Mouse (Mus musculus) hindbrain, embryonic 12.5 days (tissue): ENCODE results near the gene Aldoc. TPM values are rescaled to one million over a fixed set of nuclear protein-coding genes. Genes with fewer than 3 reads are reported as not detected.
A peak's percentile ranks its signal among the peaks of the same experiment; 100 is the strongest.
"Not testable (repeated sequence)": the region's sequence is repeated elsewhere in the genome, so short reads cannot be mapped to it uniquely, and the experiment has no call there.

ENCODE experiments used
- ATAC-seq: fragments of 200-750 bp; cut with Nextera tagmentation; 2 replicates; pipeline ENCODE4 v1.8.0; 2017; ENCODE audit warnings: moderate TSS enrichment; ENCODE audit not compliant: low FRiP score
- H3K27ac ChIP-seq: fragments of 300-500 bp; sonication (generic); 2 replicates; pipeline ENCODE4 v1.5.1; 2016; ENCODE audit warnings: mild to moderate bottlenecking
- H3K27me3 ChIP-seq: fragments of 300-500 bp; sonication (generic); 2 replicates; pipeline ENCODE4 v1.6.1; 2016; ENCODE audit warnings: mild to moderate bottlenecking
- H3K36me3 ChIP-seq: fragments of 300-500 bp; sonication (generic); 2 replicates; pipeline ENCODE4 v1.6.1; 2016; ENCODE audit warnings: mild to moderate bottlenecking
- H3K4me1 ChIP-seq: fragments of 300-500 bp; sonication (generic); 2 replicates; pipeline ENCODE4 v1.6.1; 2016
- H3K4me2 ChIP-seq: fragments of 300-500 bp; sonication (generic); replicated peaks from 2 replicates; pipeline ENCODE4 v1.6.1; 2016; ENCODE audit warnings: mild to moderate bottlenecking
- H3K4me3 ChIP-seq: fragments of 300-500 bp; sonication (generic); 2 replicates; pipeline ENCODE4 v1.5.1; 2016; ENCODE audit warnings: mild to moderate bottlenecking
- H3K9ac ChIP-seq: fragments of 300-500 bp; sonication (generic); 2 replicates; pipeline ENCODE4 v1.6.1; 2016; ENCODE audit warnings: mild to moderate bottlenecking, moderate library complexity
- H3K9me3 ChIP-seq: fragments of 300-500 bp; sonication (generic); replicated peaks from 2 replicates; pipeline ENCODE4 v1.6.1; 2016; ENCODE audit warnings: mild to moderate bottlenecking
- WGBS: fragments of 180-500 bp; shearing (Covaris S2); methylation state at CpG from one replicate; pipeline ENCODE4 v1.1.7; 2016; 5-methylcytosine and 5-hydroxymethylcytosine counted together
- polyA plus RNA-seq: library from polyadenylated mRNA; unstranded; fragments of >200 nt; fragmentation: Nextera tagmentation; extraction: Ambion mirVana; gene quantifications from 2 replicates; pipeline ENCODE4 v1.2.1, GENCODE M21; 2016

Aldoc gene
- 16.8 and 20.1 TPM in 2 replicates for polyA plus RNA-seq

- H3K9ac ChIP-seq = no peak within 1 kb of the TSS
- peak within 1 kb of the TSS; percentile 57 for H3K27ac ChIP-seq
- H3K36me3 ChIP-seq = peaks cover 42% of the 10 kb centered on the region
- H3K4me3 ChIP-seq = peak within 1 kb of the TSS; percentile 17; the same call in 1 of the 2 replicates
- peak; percentile 68 for ATAC-seq
- peak within 1 kb of the TSS; percentile 37 for H3K4me2 ChIP-seq
- H3K9me3 ChIP-seq = no peaks in the 10 kb centered on the region
- peaks cover 9% of the 10 kb centered on the region for H3K4me1 ChIP-seq
- H3K27me3 ChIP-seq = no peaks in the 10 kb centered on the region
- WGBS = 8% methylated on average over 15 of the region's 15 CpGs
Observed at GRCm38 (mm10) chr11:78322860-78323259, at the start of gene Aldoc. TSS of gene Aldoc (plus strand) at chr11:78322968.

- Histone ChIP-seq H3K4me3 (no peak overlapping the region), H3K4me2 (no peak overlapping the region), H3K27me3 (no peaks in the 10 kb centered on the region), H3K27ac (no peak overlapping the region), H3K9ac (no peak overlapping the region), H3K9me3 (no peaks in the 10 kb centered on the region), H3K36me3 (peaks cover 96% of the 10 kb centered on the region), H3K4me1 (no peaks in the 10 kb centered on the region)
- 91% methylated on average over 1 of the region's 1 CpGs for WGBS
- ATAC-seq = no peak
Observed at GRCm38 (mm10) chr11:78275596-78275995, 47.2 kb upstream of the Aldoc start.

GRCm38 (mm10) chr11:78276169-78276568 lies 46.6 kb upstream of the Aldoc start:
- ATAC-seq, H3K27ac ChIP-seq, H3K27me3 ChIP-seq, H3K4me2 ChIP-seq, H3K4me3 ChIP-seq, H3K9ac ChIP-seq, H3K4me1 ChIP-seq, H3K9me3 ChIP-seq: not testable (repeated sequence)
- 96% methylated on average over 4 of the region's 4 CpGs for WGBS
- peaks cover 96% of the 10 kb centered on the region for H3K36me3 ChIP-seq

- Histone ChIP-seq H3K27ac (no peak overlapping the region), H3K4me2 (no peak overlapping the region), H3K9ac (no peak overlapping the region), H3K9me3 (no peaks in the 10 kb centered on the region), H3K4me1 (no peaks in the 10 kb centered on the region), H3K36me3 (peaks cover 94% of the 10 kb centered on the region), H3K4me3 (no peak overlapping the region), H3K27me3 (no peaks in the 10 kb centered on the region)
- no peak for ATAC-seq
- 93% methylated on average over 7 of the region's 7 CpGs for WGBS
Observed at GRCm38 (mm10) chr11:78278853-78279252, 43.9 kb upstream of the Aldoc start.

- Histone ChIP-seq H3K27ac (no peak overlapping the region), H3K4me3 (no peak overlapping the region), H3K4me2 (no peak overlapping the region), H3K27me3 (no peaks in the 10 kb centered on the region), H3K36me3 (peaks cover 94% of the 10 kb centered on the region), H3K4me1 (no peaks in the 10 kb centered on the region), H3K9ac (no peak overlapping the region), H3K9me3 (no peaks in the 10 kb centered on the region)
- WGBS = 91% methylated on average over 4 of the region's 4 CpGs
- ATAC-seq = no peak
Observed at GRCm38 (mm10) chr11:78279586-78279985, 43.2 kb upstream of the Aldoc start.

- no peaks in the 10 kb centered on the region for H3K27me3 ChIP-seq
- H3K4me1 ChIP-seq = no peaks in the 10 kb centered on the region
- no peak overlapping the region for H3K4me2 ChIP-seq
- no peak overlapping the region for H3K9ac ChIP-seq
- ATAC-seq = no peak
- 91% methylated on average over 7 of the region's 7 CpGs for WGBS
- peaks cover 83% of the 10 kb centered on the region for H3K36me3 ChIP-seq
- H3K4me3 ChIP-seq = no peak overlapping the region
- no peak overlapping the region for H3K27ac ChIP-seq
- H3K9me3 ChIP-seq = no peaks in the 10 kb centered on the region
Observed at GRCm38 (mm10) chr11:78289146-78289763, 33.5 kb upstream of the Aldoc start.

GRCm38 (mm10) chr11:78290654-78291053 lies 32.1 kb upstream of the Aldoc start, which contains the start of gene BC030499:
TSS of gene BC030499 (plus strand) at chr11:78290841.
- Histone ChIP-seq H3K4me2 (no peak within 1 kb of the TSS), H3K27ac (no peak within 1 kb of the TSS), H3K27me3 (no peaks in the 10 kb centered on the region), H3K36me3 (peaks cover 72% of the 10 kb centered on the region), H3K9ac (no peak within 1 kb of the TSS), H3K4me1 (no peaks in the 10 kb centered on the region), H3K9me3 (no peaks in the 10 kb centered on the region), H3K4me3 (no peak within 1 kb of the TSS)
- 91% methylated on average over 4 of the region's 4 CpGs for WGBS
- ATAC-seq = no peak

- Histone ChIP-seq H3K36me3 (peaks cover 41% of the 10 kb centered on the region), H3K4me3 (no peak overlapping the region), H3K27ac (no peak overlapping the region), H3K4me2 (no peak overlapping the region), H3K27me3 (no peaks in the 10 kb centered on the region), H3K9me3 (no peaks in the 10 kb centered on the region), H3K9ac (no peak overlapping the region), H3K4me1 (no peaks in the 10 kb centered on the region)
- no peak for ATAC-seq
- 95% methylated on average over 6 of the region's 6 CpGs for WGBS
Observed at GRCm38 (mm10) chr11:78294585-78294984, 28.2 kb upstream of the Aldoc start.

GRCm38 (mm10) chr11:78300917-78301316 lies 21.9 kb upstream of the Aldoc start:
- 74% methylated on average over 7 of the region's 7 CpGs for WGBS
- H3K4me3 ChIP-seq = peak overlapping the region; percentile 73
- peak; percentile 50; the same call in 1 of the 2 replicates for ATAC-seq

GRCm38 (mm10) chr11:78301357-78302084 lies 21.2 kb upstream of the Aldoc start, which contains the start of gene Spag5:
TSS of gene Spag5 (plus strand) at chr11:78301529.
- H3K9me3 ChIP-seq = no peaks in the 10 kb centered on the region
- WGBS = under 1% methylated on average over 49 of the region's 49 CpGs
- H3K4me2 ChIP-seq = peak within 1 kb of the TSS; percentile 93
- peak within 1 kb of the TSS; percentile 73 for H3K4me3 ChIP-seq
- H3K27ac ChIP-seq = no peak within 1 kb of the TSS; the same call in 1 of the 2 replicates
- peak; percentile 100 for ATAC-seq
- no peaks in the 10 kb centered on the region for H3K27me3 ChIP-seq
- peaks cover 18% of the 10 kb centered on the region for H3K36me3 ChIP-seq
- H3K4me1 ChIP-seq = peaks cover 8% of the 10 kb centered on the region
- peak within 1 kb of the TSS; percentile 66 for H3K9ac ChIP-seq

More at GRCm38 (mm10) chr11:78300917-78301316, 21.9 kb upstream of the Aldoc start:
- Histone ChIP-seq H3K36me3 (peaks cover 21% of the 10 kb centered on the region), H3K4me1 (peaks cover 8% of the 10 kb centered on the region), H3K9me3 (no peaks in the 10 kb centered on the region), H3K27me3 (no peaks in the 10 kb centered on the region), H3K27ac (no peak overlapping the region; the same call in 1 of the 2 replicates), H3K9ac (peak overlapping the region; percentile 49; the same call in 1 of the 2 replicates), H3K4me2 (peak overlapping the region; percentile 93)

GRCm38 (mm10) chr11:78305272-78305671 lies 17.5 kb upstream of the Aldoc start:
- Histone ChIP-seq H3K9me3 (no peaks in the 10 kb centered on the region), H3K4me1 (peaks cover 8% of the 10 kb centered on the region), H3K9ac (no peak overlapping the region), H3K36me3 (peaks cover 29% of the 10 kb centered on the region), H3K27me3 (no peaks in the 10 kb centered on the region), H3K4me2 (no peak overlapping the region), H3K27ac (no peak overlapping the region), H3K4me3 (no peak overlapping the region)
- WGBS = 90% methylated on average over 4 of the region's 4 CpGs
- no peak for ATAC-seq

- Histone ChIP-seq H3K9ac (no peak overlapping the region), H3K4me3 (no peak overlapping the region), H3K27ac (no peak overlapping the region), H3K9me3 (no peaks in the 10 kb centered on the region), H3K4me2 (no peak overlapping the region), H3K27me3 (no peaks in the 10 kb centered on the region), H3K36me3 (peaks cover 54% of the 10 kb centered on the region), H3K4me1 (peaks cover 4% of the 10 kb centered on the region)
- WGBS = 85% methylated on average over 8 of the region's 8 CpGs
- no peak for ATAC-seq
Observed at GRCm38 (mm10) chr11:78310861-78311511, 11.8 kb upstream of the Aldoc start.
